Mouse (Mus musculus) forebrain, embryonic 12.5 days (tissue): ENCODE measurements around the gene Gprc5c. TPM values are rescaled to one million over a fixed set of nuclear protein-coding genes. Genes with fewer than 3 reads are reported as not detected.
"Not testable (repeated sequence)": the region's sequence is repeated elsewhere in the genome, so short reads cannot be mapped to it uniquely, and the experiment has no call there.

Experiments used
- ATAC-seq: fragments of 200-750 bp; cut with Nextera tagmentation; 2 replicates; pipeline ENCODE4 v1.8.0; 2017; ENCODE audit warnings: moderate TSS enrichment; ENCODE audit not compliant: low FRiP score
- H3K27ac ChIP-seq: fragments of 300-500 bp; sonication (generic); 2 replicates; pipeline ENCODE4 v1.5.1; 2016; ENCODE audit warnings: mild to moderate bottlenecking
- H3K27me3 ChIP-seq: fragments of 300-500 bp; sonication (generic); 2 replicates; pipeline ENCODE4 v1.6.1; 2016; ENCODE audit warnings: mild to moderate bottlenecking
- H3K36me3 ChIP-seq: fragments of 300-500 bp; sonication (generic); replicated peaks from 2 replicates; pipeline ENCODE4 v1.6.1; 2016; ENCODE audit warnings: mild to moderate bottlenecking
- H3K4me1 ChIP-seq: fragments of 300-500 bp; sonication (generic); 2 replicates; pipeline ENCODE4 v1.6.1; 2016
- H3K4me2 ChIP-seq: fragments of 300-500 bp; sonication (generic); 2 replicates; pipeline ENCODE4 v1.6.1; 2016; ENCODE audit warnings: mild to moderate bottlenecking, moderate library complexity
- H3K4me3 ChIP-seq: fragments of 300-500 bp; sonication (generic); replicated peaks from 2 replicates; pipeline ENCODE4 v1.5.1; 2016; ENCODE audit warnings: mild to moderate bottlenecking
- H3K9ac ChIP-seq: fragments of 300-500 bp; sonication (generic); 2 replicates; pipeline ENCODE4 v1.6.1; 2016; ENCODE audit warnings: mild to moderate bottlenecking
- H3K9me3 ChIP-seq: fragments of 300-500 bp; sonication (generic); 2 replicates; pipeline ENCODE4 v1.6.1; 2016
- WGBS: fragments of 180-500 bp; shearing (Covaris S2); methylation state at CpG from one replicate; pipeline ENCODE4 v1.1.7; 2016; 5-methylcytosine and 5-hydroxymethylcytosine counted together
- polyA plus RNA-seq: library from polyadenylated mRNA; unstranded; fragments of >200 nt; fragmentation: Nextera tagmentation; extraction: Ambion mirVana; gene quantifications from 2 replicates; pipeline ENCODE4 v1.2.1, GENCODE M21; 2016

Gene Gprc5c
- polyA plus RNA-seq, 1 experiment from 2014 or later = 10.8 TPM

DNA sequence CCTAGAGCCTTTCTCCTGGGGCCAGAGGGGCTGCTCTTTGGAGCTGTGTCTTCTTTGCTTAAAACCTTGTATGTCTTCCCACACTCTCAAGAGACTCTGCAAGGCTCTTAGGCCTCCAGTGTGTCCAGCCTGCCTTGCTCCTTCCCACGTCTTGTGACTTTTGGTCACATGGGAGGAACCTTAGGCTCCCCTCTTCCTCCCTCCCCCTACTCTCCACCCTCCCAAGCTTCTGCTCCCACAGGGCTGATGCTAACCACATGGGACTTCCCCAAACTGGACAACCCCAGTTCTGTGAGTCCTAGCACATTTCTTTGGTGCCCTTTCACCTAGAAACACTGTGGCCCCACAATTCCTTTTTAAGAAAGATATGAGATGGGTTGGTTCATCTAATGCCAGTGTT lies 47.1 kb downstream of the Gprc5c start:
- H3K4me1 ChIP-seq = no peaks in the 10 kb centered on the region
- ATAC-seq = no peak
- H3K9me3 ChIP-seq = no peaks in the 10 kb centered on the region
- H3K27me3 ChIP-seq = peaks cover 4% of the 10 kb centered on the region; the same call in 1 of the 2 replicates
- WGBS = 53% methylated on average over 1 of the region's 1 CpGs
- no peak overlapping the region for H3K4me2 ChIP-seq
- no peaks in the 10 kb centered on the region for H3K36me3 ChIP-seq
- no peak overlapping the region for H3K4me3 ChIP-seq
- no peak overlapping the region for H3K27ac ChIP-seq
- H3K9ac ChIP-seq = no peak overlapping the region

DNA sequence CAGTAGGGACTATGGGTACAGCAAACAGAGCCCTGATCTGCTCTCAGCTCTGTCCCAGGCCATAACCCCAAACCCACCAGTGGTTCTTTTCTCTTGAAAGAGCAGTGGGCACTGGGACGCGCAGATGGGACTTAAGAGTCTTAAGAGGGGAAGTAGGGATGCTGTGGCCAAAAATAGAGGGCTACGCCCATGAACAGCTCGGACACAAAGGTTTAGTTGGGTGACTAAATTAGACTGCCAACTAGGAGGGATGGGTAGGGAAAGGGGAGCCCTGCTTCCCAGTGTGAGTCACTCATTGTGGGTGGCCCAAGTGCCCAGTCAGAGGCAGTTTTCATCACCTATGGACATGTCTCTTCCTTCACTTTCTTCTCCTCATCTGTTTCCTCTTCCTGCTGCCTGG lies 52.3 kb downstream of the Gprc5c start:
- peaks cover 12% of the 10 kb centered on the region; the same call in 1 of the 2 replicates for H3K27me3 ChIP-seq
- no peaks in the 10 kb centered on the region for H3K4me1 ChIP-seq
- no peak for ATAC-seq
- no peak overlapping the region for H3K9ac ChIP-seq
- H3K36me3 ChIP-seq = no peaks in the 10 kb centered on the region
- H3K27ac ChIP-seq = no peak overlapping the region
- no peak overlapping the region for H3K4me2 ChIP-seq
- H3K4me3 ChIP-seq = no peak overlapping the region
- WGBS = 84% methylated on average over 4 of the region's 4 CpGs
- H3K9me3 ChIP-seq = no peaks in the 10 kb centered on the region

DNA sequence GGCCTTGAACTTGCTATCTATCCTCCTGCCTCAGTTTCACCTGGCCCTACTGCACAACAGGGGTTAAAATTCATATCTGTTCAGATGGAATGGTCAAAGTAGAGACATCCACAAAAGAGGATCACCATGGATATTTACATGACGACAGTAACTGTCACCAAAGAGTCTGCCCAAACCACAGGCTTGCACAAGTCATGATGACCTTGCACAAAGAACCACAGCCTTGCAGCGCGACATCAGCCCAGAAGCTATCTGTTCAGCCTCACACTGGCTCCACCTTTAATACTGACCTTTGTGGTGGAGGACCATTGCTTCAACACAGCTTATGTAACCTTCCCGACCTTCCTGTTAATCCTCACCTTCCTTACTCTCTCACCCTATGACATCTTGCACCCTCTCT lies 56.6 kb downstream of the Gprc5c start:
- 85% methylated on average over 4 of the region's 4 CpGs for WGBS

DNA sequence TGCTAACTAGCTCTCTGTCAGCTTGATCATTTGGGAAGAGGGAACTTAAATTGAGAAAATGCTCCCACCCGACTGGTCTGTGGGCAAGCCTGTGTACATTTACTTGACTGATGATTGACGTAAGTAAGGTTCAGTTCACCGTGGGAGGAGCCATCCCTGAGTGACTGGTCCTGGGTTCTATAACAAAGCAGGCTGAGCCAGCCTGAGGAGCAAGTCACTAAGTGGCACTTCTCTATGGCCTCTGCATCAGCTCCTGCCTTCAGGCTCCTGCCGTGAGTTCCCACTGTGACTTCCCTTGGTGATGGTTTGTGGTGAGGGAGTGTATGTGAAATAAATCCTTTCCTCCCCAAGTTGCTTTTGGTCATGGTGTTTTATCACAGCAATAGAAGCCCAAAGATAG lies 57.1 kb downstream of the Gprc5c start:
- Histone ChIP-seq H3K9ac (no peak overlapping the region), H3K9me3 (no peaks in the 10 kb centered on the region), H3K4me1 (no peaks in the 10 kb centered on the region), H3K27me3 (peaks cover 8% of the 10 kb centered on the region; the same call in 1 of the 2 replicates), H3K27ac (no peak overlapping the region), H3K36me3 (no peaks in the 10 kb centered on the region), H3K4me2 (no peak overlapping the region), H3K4me3 (no peak overlapping the region)
- 67% methylated on average over 4 of the region's 4 CpGs for WGBS
- ATAC-seq = no peak

More for the DNA sequence above, 56.6 kb downstream of the Gprc5c start:
- Histone ChIP-seq H3K4me2 (no peak overlapping the region), H3K27me3 (peaks cover 8% of the 10 kb centered on the region; the same call in 1 of the 2 replicates), H3K36me3 (no peaks in the 10 kb centered on the region), H3K27ac (no peak overlapping the region), H3K9me3 (no peaks in the 10 kb centered on the region), H3K4me1 (no peaks in the 10 kb centered on the region), H3K4me3 (no peak overlapping the region), H3K9ac (no peak overlapping the region)
- ATAC-seq = no peak

DNA sequence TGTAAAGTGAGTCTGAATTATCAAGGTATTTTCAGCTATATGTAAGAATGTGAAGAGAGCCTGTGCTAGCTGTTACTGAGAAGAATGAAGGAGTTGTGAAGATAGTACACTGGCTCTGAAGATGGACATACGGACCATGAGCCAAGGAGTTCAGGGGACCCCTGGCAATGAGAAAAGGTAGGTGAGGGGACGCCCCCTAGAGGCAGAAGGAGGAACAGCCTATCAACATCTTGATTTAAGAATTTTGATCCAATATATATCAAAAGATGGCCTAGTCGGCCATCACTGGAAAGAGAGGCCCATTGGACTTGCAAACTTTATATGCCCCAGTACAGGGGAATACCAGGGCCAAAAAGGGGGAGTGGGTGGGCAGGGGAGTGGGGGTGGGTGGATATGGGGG lies 58.6 kb downstream of the Gprc5c start:
- H3K4me2 ChIP-seq, H3K27ac ChIP-seq, ATAC-seq, H3K9me3 ChIP-seq, H3K9ac ChIP-seq, H3K4me1 ChIP-seq, H3K4me3 ChIP-seq, H3K36me3 ChIP-seq: not testable (repeated sequence)
- WGBS = 50% methylated on average over 3 of the region's 3 CpGs
- peaks cover 12% of the 10 kb centered on the region; the same call in 1 of the 2 replicates for H3K27me3 ChIP-seq

DNA sequence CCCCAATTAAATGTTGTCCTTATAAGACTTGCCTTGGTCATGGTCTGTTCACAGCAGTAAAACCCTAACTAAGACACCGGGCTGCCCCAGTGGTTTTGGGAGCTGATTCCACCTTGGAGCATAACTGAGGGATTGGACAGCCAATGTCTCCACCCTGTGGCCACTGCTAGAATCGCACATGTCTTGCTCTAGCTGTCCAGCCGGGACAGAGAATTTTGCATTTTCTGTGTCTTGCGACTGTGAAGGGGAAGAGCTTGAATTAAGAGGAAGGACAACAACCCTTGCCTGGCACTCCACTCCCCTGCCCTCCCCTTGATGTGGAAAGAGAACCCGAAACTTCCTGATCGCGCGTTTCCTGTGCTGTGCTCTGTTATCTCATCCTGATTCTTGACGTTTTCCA lies 61.9 kb downstream of the Gprc5c start:
- peaks cover 4% of the 10 kb centered on the region; the same call in 1 of the 2 replicates for H3K27me3 ChIP-seq
- H3K4me1 ChIP-seq = no peaks in the 10 kb centered on the region
- no peak overlapping the region for H3K9ac ChIP-seq
- no peaks in the 10 kb centered on the region for H3K36me3 ChIP-seq
- no peak overlapping the region for H3K4me2 ChIP-seq
- H3K27ac ChIP-seq = no peak overlapping the region
- H3K4me3 ChIP-seq = no peak overlapping the region
- H3K9me3 ChIP-seq = no peaks in the 10 kb centered on the region
- ATAC-seq = peak; percentile 46; the same call in 1 of the 2 replicates
- WGBS = 19% methylated on average over 9 of the region's 9 CpGs

DNA sequence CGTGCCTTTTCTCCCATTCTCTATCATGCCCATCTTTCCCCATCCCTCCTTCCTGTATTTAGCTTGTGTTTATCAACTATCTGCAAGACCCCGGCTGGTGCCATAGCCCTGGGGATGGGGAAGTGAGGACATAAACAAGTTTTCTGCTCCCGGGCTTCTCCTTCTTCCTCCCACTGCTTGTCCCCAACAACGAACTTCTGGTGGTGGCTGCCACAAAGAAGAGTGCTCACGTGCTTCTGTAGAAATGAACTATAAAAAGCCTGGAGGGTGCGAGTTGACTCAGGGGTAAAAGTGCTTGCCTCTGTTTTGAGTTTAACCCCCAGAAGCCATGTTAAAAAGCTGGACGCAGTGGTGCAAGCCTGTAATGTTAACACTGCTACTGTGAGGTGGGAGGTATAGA lies 64.0 kb downstream of the Gprc5c start:
- H3K9me3 ChIP-seq = no peaks in the 10 kb centered on the region
- H3K4me3 ChIP-seq = no peak overlapping the region
- H3K27me3 ChIP-seq = peaks cover 4% of the 10 kb centered on the region; the same call in 1 of the 2 replicates
- no peak overlapping the region for H3K27ac ChIP-seq
- no peak overlapping the region for H3K9ac ChIP-seq
- 70% methylated on average over 7 of the region's 7 CpGs for WGBS
- no peaks in the 10 kb centered on the region for H3K36me3 ChIP-seq
- no peak overlapping the region for H3K4me2 ChIP-seq
- ATAC-seq = no peak
- no peaks in the 10 kb centered on the region for H3K4me1 ChIP-seq

DNA sequence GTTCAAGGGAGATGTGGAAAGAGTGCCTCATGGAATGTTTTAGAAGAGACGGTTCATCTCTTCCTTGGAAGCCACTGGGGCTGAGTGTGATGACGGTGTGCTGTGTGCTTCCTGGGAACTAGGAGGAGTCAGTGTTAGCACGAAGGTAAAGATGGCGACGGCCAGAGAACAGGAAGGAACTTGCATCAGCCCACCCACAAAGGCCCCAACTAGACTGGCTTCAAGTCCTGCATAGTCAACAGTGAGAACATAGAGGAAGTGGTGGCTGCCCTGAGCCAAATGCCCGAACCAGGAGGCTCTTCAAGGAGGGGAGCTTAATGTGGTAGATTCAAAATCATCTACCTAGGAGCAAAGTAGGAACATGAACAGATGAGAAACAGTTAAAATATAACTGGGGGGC lies 66.2 kb downstream of the Gprc5c start:
- 85% methylated on average over 6 of the region's 6 CpGs for WGBS
- Histone ChIP-seq H3K9me3 (no peaks in the 10 kb centered on the region), H3K4me1 (no peaks in the 10 kb centered on the region), H3K4me3 (no peak overlapping the region), H3K36me3 (no peaks in the 10 kb centered on the region), H3K27me3 (peaks cover 4% of the 10 kb centered on the region; the same call in 1 of the 2 replicates), H3K9ac (no peak overlapping the region), H3K4me2 (no peak overlapping the region), H3K27ac (no peak overlapping the region)
- ATAC-seq = no peak

Other genes with a start within 250 kb of the Gprc5c start
- gene Rpl38, start 182.6 kb upstream of the Gprc5c start, polyA plus RNA-seq = 859 and 942 TPM in 2 replicates
- gene Ttyh2, start 175.7 kb upstream of the Gprc5c start, polyA plus RNA-seq = 11.8 and 13.0 TPM in 2 replicates
- 1.9 and 2.0 TPM in 2 replicates for gene Dnaic2, start 123.7 kb upstream of the Gprc5c start, polyA plus RNA-seq
- 0.80 and 1.4 TPM in 2 replicates for gene Kif19a, start 85.8 kb upstream of the Gprc5c start, polyA plus RNA-seq
- 41.6 and 44.8 TPM in 2 replicates for gene Btbd17, start 55.2 kb upstream of the Gprc5c start, polyA plus RNA-seq
- not detected in 2 replicates for gene Gpr142, start 52.2 kb upstream of the Gprc5c start, polyA plus RNA-seq
- 0.44 and 0.68 TPM in 2 replicates for gene Cd300a, start 38.9 kb downstream of the Gprc5c start, polyA plus RNA-seq
- gene Cd300lb, start 83.2 kb downstream of the Gprc5c start, polyA plus RNA-seq = not detected in 2 replicates
- gene Cd300c, start 118.0 kb downstream of the Gprc5c start, polyA plus RNA-seq = not detected in 2 replicates
- 0.10 TPM in 1 of 2 replicates, not detected in the other for gene Cd300ld, start 138.8 kb downstream of the Gprc5c start, polyA plus RNA-seq
- gene Cd300c2, start 150.7 kb downstream of the Gprc5c start, polyA plus RNA-seq = 0.47 and 0.96 TPM in 2 replicates
- not detected in 2 replicates for gene Cd300ld2, start 165.0 kb downstream of the Gprc5c start, polyA plus RNA-seq
- gene Cd300ld4, start 175.9 kb downstream of the Gprc5c start, polyA plus RNA-seq = not detected in 2 replicates
- gene Cd300ld5, start 186.6 kb downstream of the Gprc5c start, polyA plus RNA-seq = not detected in 2 replicates
- not detected in 2 replicates for gene Cd300ld3, start 197.3 kb downstream of the Gprc5c start, polyA plus RNA-seq
- not detected in 2 replicates for gene Cd300e, start 211.0 kb downstream of the Gprc5c start, polyA plus RNA-seq
- 0.80 and 1.2 TPM in 2 replicates for gene Rab37, start 240.3 kb downstream of the Gprc5c start, polyA plus RNA-seq